Mouse (Mus musculus) bone marrow macrophage, adult 2 months (primary cell): ENCODE measurements around the gene Arfgef2.

Experiments
- CTCF ChIP-seq: IDR thresholded peaks from 2 replicates; pipeline ENCODE4 v1.5.1; 2012; ENCODE audit warnings: low read depth, mild to moderate bottlenecking, low read length, moderate library complexity
- POLR2A ChIP-seq: IDR thresholded peaks from 2 replicates; pipeline ENCODE4 v1.6.1; 2012; ENCODE audit warnings: mild to moderate bottlenecking, low read depth, low read length, borderline replicate concordance

- TF ChIP-seq CTCF (no peak), POLR2A (no peak)
Measured at GRCm38 (mm10) chr2:166891366-166891880, 86.0 kb downstream of the Arfgef2 start.
